Mouse (Mus musculus) testis, adult 2 months (tissue): ENCODE data around the gene Usp16.

Experiments
- CTCF ChIP-seq: fragments of 200-500 bp; IDR thresholded peaks from 2 replicates; pipeline ENCODE4 v1.5.1; 2012; ENCODE audit warnings: low read depth, mild to moderate bottlenecking, inconsistent platforms, low read length, moderate library complexity; ENCODE audit not compliant: control insufficient read depth, insufficient read depth, insufficient replicate concordance
- POLR2A ChIP-seq: fragments of 200-500 bp; IDR thresholded peaks from 2 replicates; pipeline ENCODE4 v1.6.1; 2012; ENCODE audit warnings: low read depth, mild to moderate bottlenecking, inconsistent platforms, low read length, moderate library complexity; ENCODE audit not compliant: control insufficient read depth

GRCm38 (mm10) chr16:87420662-87421061, 33.8 kb upstream of the Usp16 start:
- TF ChIP-seq CTCF (no peak), POLR2A (no peak)
